Mouse (Mus musculus): Measurements from ENCODE around the gene Zfp598. TPM values are rescaled to one million over a fixed set of nuclear protein-coding genes. Genes with fewer than 3 reads are reported as not detected.

The Zfp598 gene
- total RNA-seq, 2 experiments from 2014 or later: 45.5 to 48.5 TPM

DNA sequence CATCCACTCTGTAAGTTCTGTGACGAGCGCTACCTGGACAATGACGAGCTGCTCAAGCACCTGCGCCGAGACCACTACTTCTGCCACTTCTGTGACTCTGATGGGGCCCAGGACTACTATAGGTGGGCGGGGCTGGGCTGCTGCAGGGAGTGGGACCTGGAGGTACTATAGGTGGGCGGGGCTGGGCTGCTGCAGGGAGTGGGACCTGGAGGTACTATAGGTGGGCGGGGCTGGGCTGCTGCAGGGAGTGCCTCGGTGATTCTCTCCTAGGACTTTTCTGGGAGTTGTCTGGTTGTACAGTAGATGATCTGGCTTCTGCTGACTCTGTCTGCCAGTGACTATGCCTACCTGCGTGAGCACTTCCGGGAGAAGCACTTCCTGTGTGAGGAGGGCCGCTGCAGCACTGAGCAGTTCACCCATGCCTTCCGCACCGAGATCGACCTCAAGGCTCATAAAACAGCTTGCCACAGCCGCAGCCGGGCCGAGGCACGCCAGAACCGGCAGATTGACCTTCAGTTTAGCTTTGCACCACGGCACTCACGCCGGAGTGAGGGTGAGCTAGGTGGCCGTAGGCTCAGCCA, 8.1 kb downstream of the Zfp598 start:
- DNase-seq: no peak
- intact Hi-C loops (cut with DNase I): no loop called here

GRCm38 (mm10) chr17:24686514-24686913, 17.0 kb downstream of the Zfp598 start:
- intact Hi-C loops (cut with DNase I): no loop called here
- no peak for DNase-seq

DNA sequence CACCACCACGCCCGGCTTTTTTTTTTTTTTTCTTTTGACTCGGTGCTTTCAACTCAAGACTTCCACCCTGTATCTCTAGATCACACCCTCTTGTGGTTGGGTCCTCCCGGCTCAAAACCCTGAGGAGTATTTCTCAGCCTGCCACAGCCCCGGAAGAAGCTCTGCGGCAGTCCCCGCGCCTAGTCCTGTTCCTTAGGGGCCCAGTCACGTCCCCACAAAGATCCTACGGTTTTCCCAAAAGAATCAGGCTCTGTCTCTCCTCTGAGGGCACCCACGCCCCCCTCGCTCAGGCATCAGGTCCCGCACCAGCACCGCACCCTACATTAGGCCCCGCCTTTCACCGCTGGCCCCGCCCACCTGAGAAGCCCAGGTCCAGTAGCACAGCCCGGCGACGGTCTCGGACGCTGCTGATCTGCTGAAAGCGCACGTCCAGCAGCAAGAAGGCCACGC, 17.7 kb downstream of the Zfp598 start:
- no peak for DNase-seq
- intact Hi-C loops (cut with DNase I): no loop called here

GRCm38 (mm10) chr17:24687599-24687998, 18.1 kb downstream of the Zfp598 start:
- DNase-seq: no peak
- intact Hi-C loops (cut with DNase I): no loop called here

DNA sequence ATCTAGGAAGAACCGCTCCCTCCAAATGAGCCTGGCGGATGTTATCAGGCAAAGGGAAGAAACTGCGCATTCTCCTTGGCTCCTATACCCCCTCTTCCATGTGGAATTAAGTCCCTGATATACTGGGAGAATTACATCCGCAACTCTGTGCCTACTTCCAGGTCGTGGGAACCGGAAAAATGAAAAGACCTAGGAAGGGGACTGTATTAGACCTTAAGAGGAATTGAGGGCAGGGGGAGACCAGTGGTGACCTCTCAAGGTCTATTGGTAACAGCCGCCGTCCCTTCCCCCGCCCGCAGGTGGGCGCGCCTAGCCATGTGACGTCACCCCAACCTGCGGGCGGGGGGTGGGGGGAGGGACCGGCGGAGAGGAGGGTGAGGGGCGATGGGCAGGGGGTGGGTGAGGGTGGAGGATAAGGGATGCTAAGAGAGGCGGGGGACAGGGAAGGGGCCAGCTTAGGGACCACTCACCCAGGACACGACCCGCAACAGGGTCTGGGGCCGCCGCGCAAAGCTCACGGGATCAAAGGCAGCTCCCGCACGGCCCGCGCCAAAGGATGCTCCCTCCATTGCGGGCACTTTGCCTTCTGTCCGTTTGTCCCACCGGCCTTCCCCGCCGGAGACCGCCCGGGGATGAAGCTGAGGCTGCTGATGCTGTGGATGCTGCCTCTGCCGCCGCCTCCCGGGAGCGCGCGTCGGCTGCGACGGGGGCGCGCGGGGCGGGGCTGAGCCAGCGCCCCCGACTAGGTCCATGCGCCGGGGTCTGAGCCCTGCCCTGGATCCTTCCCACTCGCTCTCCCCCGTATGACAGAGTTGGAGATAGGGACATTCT, 20.0 kb downstream of the Zfp598 start, which contains the start of gene Syngr3:
TSS of gene Syngr3 (minus strand) at position 705 of the 831 bp plus-strand sequence.
- DNase-seq: peak; percentile 65
- intact Hi-C loops (cut with DNase I): no loop called here

- intact Hi-C loops (cut with DNase I): no loop called here
- DNase-seq: no peak
These were observed 22.9 kb downstream of the Zfp598 start for GRCm38 (mm10) chr17:24692385-24692784.

DNA sequence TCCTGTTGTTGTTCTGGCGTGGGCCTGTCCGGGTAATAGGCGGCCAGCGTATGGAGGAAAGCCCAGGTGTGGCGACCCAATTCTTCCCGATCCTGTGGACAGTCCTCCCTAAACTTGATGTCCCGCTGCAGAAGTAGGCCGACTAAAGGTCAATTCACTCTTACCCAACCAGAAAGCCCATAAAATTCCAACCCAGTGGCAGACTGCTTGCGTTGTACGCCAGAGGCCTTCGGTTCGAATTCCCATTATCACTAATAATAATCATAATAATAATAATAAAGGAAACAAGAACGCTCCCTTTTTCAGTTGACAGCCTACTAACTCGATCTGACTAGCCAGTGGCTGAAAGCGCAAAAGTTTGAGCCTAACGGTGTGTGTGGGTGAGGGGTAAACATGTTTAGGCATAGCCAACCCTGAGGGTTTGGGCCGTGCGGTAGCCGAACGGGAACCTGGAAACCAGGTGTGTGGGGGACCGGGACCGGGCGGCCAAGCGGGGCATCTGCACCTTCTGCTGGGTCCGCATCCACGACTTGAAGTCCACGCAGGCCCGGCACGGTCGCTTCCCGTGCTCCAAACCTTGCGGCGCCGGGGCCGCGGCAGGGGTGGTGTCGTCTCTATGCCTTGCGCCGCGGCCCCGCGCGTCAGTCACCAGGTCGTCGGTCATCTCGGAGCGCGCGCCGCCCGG, 26.0 kb downstream of the Zfp598 start:
- DNase-seq: no peak
- intact Hi-C loops (cut with DNase I): no loop called here

GRCm38 (mm10) chr17:24696011-24696697, 26.7 kb downstream of the Zfp598 start, which contains the start of the genes Gfer and Noxo1:
TSS of gene Gfer (minus strand) at chr17:24696156.
TSS of gene Noxo1 (plus strand) at chr17:24696234.
- intact Hi-C loops (cut with DNase I): no loop called here

GRCm38 (mm10) chr17:24697985-24698384, 28.5 kb downstream of the Zfp598 start:
- intact Hi-C loops (cut with DNase I): no loop called here
- DNase-seq: no peak

More at GRCm38 (mm10) chr17:24696011-24696697, 26.7 kb downstream of the Zfp598 start, which contains the start of the genes Gfer and Noxo1:
- DNase-seq: peak; percentile 93

DNA sequence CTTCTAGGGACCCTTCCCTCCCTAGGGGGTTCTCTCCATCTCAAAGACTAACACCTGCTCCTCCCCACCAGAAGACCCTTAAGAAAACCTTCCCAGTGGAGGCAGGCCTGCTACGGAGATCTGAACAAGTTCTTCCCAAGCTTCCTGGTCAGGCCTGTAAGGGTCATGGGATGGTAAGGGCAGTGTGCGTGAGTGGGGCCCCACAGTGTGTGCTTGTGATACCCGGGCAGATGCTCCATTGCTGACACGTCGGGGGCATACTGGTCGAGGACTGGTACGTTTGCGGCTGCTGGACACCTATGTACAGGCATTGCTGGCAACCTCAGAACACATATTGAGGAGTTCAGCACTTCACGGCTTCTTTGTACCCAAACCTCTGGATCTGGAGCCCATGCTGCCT, 29.2 kb downstream of the Zfp598 start:
- intact Hi-C loops (cut with DNase I): no loop called here
- no peak for DNase-seq

GRCm38 (mm10) chr17:24699473-24699872, 30.0 kb downstream of the Zfp598 start:
- intact Hi-C loops (cut with DNase I): no loop called here
- no peak for DNase-seq

GRCm38 (mm10) chr17:24701251-24701650, 31.8 kb downstream of the Zfp598 start:
- intact Hi-C loops (cut with DNase I): no loop called here
- no peak for DNase-seq

- intact Hi-C loops (cut with DNase I): no loop called here
These were observed 36.3 kb downstream of the Zfp598 start for GRCm38 (mm10) chr17:24705821-24706220.

DNA sequence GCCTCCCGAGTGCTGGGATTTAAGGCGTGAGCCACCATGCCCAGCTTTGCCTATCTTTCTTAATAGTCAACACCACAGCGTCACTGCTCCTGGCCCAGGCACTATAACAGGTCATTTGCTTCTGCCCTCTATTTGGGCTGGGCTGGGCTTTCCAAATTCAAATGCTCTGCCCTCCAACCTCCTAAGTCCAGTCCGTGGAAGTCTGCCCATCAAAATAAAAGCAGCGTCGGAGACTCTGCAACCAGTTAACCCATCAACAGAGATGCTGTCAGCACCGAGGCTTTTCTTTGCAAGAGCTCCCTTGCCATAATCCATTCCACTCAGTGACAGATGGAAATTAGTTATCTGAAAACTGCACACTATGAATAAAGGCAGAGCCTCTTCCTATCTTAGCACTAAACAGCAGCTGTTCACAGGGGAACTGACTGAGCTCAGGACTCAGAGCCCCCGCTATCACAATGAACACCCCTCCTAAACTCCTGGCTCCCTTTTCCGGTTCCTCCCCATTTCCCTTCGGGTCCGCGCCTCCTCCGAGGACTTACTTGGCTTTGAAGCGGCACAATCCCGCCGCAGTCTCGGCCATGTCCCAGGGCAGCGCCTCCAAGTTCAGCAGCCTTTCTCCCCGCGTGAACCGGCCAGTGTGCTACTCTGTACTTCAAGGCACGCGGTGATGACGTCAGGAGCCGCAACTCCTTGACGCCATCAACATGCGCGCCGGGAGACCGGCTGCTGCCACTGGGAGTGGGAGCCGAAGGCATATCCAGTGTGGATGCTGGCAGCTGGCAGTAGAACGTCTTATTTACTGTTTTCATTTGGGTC, 37.7 kb downstream of the Zfp598 start, which contains the start of gene Tbl3:
TSS of gene Tbl3 (minus strand) at position 679 of the 819 bp plus-strand sequence.
- DNase-seq: peak; percentile 93
- intact Hi-C loops (cut with DNase I): no loop called here

More at GRCm38 (mm10) chr17:24705821-24706220, 36.3 kb downstream of the Zfp598 start:
- no peak for DNase-seq

- no peak for DNase-seq
- intact Hi-C loops (cut with DNase I): no loop called here
These were observed 38.4 kb downstream of the Zfp598 start for GRCm38 (mm10) chr17:24707801-24708425.

GRCm38 (mm10) chr17:24708646-24709045, 39.2 kb downstream of the Zfp598 start:
- DNase-seq: no peak
- intact Hi-C loops (cut with DNase I): no loop called here

DNA sequence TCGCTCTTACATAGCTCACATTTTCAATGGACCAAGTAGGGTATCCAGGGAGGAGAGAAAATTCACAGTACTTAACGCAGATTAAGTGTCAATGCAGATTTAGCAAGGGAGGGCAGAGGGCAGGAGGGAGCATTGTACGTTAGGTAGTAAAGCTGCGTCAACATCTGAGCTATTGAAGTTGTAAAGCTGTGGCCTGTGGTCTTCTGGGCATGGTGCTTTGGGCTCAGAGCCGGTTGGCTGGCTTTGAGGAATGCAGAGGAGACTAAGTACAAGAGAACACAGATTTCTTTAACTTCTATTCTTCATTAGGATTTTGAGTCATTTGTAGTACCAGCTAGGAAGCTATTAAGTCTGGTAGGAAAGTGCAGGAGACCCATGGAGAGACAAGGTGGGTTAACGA, 46.1 kb downstream of the Zfp598 start:
- no peak for DNase-seq
- intact Hi-C loops (cut with DNase I): no loop called here

DNA sequence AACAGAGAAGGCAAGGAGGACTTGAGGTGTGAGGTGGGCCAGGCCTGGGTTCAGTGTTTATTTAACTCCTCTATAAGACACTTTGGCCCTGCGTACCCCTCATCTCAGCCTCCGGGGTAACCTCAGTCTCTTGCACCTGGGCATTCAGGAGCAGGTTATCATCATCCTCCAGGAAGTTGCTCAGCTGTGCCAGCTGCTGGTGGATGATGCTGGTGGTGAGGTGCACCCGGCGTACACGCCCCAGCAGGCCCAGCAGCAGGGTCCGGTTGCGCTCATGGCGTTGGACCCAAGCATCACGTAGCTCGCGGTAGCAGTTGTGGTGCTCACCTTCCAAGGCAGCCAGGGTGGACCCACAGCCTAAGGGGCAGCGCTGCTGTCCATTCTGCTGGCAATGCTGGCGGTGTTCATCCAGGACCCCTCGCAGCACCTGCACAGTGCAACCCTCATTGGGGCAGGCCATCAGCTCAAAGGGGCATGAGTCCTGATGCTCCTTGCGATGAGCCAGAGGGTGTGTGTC, 46.7 kb downstream of the Zfp598 start:
- intact Hi-C loops (cut with DNase I): no loop called here
- DNase-seq: no peak

- intact Hi-C loops (cut with DNase I): no loop called here
- no peak for DNase-seq
These were observed 48.5 kb downstream of the Zfp598 start, which contains the start of the genes Rnf151 and Rps2 for GRCm38 (mm10) chr17:24717943-24718342. TSS of gene Rnf151 (minus strand) at chr17:24718063. TSS of gene Rps2 (plus strand) at chr17:24718116.

Data from left cerebral cortex, postnatal 4 days (tissue).